In the genomic region with DNA sequence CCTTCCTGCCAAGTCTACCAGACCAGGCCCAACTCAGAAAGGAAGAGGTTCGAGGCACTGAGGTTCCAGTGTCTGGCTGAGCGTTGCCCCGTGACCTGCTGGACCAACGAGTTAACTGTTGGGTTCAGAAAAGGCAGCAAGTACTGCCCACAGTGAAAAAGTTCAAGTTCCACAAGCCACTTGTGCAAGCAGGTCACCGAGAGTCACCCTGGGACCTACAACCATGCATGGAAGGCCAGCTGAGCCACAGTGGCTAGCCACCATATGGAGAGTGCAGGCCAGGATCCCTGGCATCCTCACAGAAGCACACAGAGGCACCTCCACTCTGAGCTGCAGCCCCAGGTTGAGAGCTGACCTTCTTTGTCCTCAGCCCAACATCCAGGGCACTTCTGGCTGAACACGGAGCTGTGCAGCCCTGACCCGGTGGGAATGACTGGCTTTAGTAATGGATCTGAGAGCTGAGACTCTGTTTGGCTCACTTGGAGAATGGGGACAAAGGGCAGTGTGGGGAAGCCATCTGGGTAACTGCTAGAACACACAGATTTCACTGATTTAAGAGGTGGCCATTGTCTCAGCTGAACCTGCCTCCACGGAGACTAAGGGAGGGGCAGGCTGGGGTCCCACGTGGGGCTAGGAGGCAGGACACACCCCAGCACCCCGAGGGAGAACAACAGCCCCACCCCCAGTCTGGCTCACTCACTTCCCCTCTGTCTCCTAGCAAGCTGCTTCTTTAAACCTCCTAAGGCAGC, we compare ENCODE assay signal across 9 mouse cellular contexts. TPM values are rescaled to one million over a fixed set of nuclear protein-coding genes. Genes with fewer than 3 reads are reported as not detected.
DNase-seq lines count a peak whose midpoint lies in the region; ATAC-seq lines count a peak whose summit lies in the region.
"Had no signal": no experiment of that assay in that cellular context is flagged by ENCODE, and none has a peak within 500 bp of the region (broad histone marks: within the 10 kb centered on the region; RNA-seq: fewer than 3 reads in every experiment).

No protein-coding gene starts in this region.

- H3K27me3 ChIP-seq in intestine, embryonic 15.5 days (replicated peaks) = no peaks in the 10 kb centered on the region
- no peaks in the 10 kb centered on the region for H3K27me3 ChIP-seq in midbrain, embryonic 11.5 days (ENCODE audit: control insufficient read depth, insufficient read depth, low read length)

- H3K9me3 ChIP-seq in intestine, embryonic 15.5 days = no peaks in the 10 kb centered on the region
- H3K9me3 ChIP-seq in midbrain, embryonic 11.5 days (ENCODE audit: control insufficient read depth, low read length) = no peaks in the 10 kb centered on the region

- H3K27ac ChIP-seq in intestine, embryonic 15.5 days = no peak overlapping the region
- peak overlapping the region; percentile 53; the same call in 1 of the 2 replicates for H3K27ac ChIP-seq in midbrain, embryonic 11.5 days (ENCODE audit: low read depth, low read length)

- H3K4me2 ChIP-seq in intestine, embryonic 15.5 days (replicated peaks) = no peak overlapping the region
- no peak overlapping the region for H3K4me2 ChIP-seq in midbrain, embryonic 11.5 days

- WGBS in intestine, embryonic 15.5 days = 55% methylated on average over 10 of the region's 10 CpGs
- 45% methylated on average over 10 of the region's 10 CpGs for WGBS in midbrain, embryonic 11.5 days

- H3K9ac ChIP-seq in intestine, embryonic 15.5 days = no peak overlapping the region
- no peak overlapping the region for H3K9ac ChIP-seq in midbrain, embryonic 11.5 days (ENCODE audit: low read length)

- peak; percentile 60 for ATAC-seq in intestine, embryonic 15.5 days
- ATAC-seq in midbrain, embryonic 11.5 days (ENCODE audit: low FRiP score) = no peak

- peak; percentile 23 for DNase-seq in left cerebral cortex, postnatal 4 days
- DNase-seq in left cerebral cortex, postnatal 36 days (ENCODE audit: low spot score in 2 of 2) = no peak
- peak; percentile 29 for DNase-seq in embryo, embryonic 10.5 days (ENCODE audit: low spot score)
- DNase-seq in midbrain, embryonic 11.5 days (ENCODE audit: low spot score, missing footprints) = peak; percentile 74
- DNase-seq in thymus, postnatal 25 days = no peak
- no peak for DNase-seq in thymus, postnatal 14 days
- DNase-seq in Muller cell, postnatal 12 days (ENCODE audit: inconsistent ontology term) = no peak

- H3K4me3 ChIP-seq in intestine, embryonic 15.5 days (replicated peaks) = no peak overlapping the region
- H3K4me3 ChIP-seq in midbrain, embryonic 11.5 days (ENCODE audit: low read depth, low read length) = no peak overlapping the region
- H3K4me3 ChIP-seq: myocyte had no signal

- intact Hi-C loops in left cerebral cortex, postnatal 4 days (cut with DNase I) = no loop called here
- intact Hi-C loops in left cerebral cortex, postnatal 36 days (cut with DNase I) = loop anchor here (5.0 kb wide), 1 partner anchor 41 kb away; no protein-coding TSS in a partner anchor

- no peaks in the 10 kb centered on the region for H3K36me3 ChIP-seq in intestine, embryonic 15.5 days
- H3K36me3 ChIP-seq in midbrain, embryonic 11.5 days (ENCODE audit: control insufficient read depth, insufficient read depth, low read length) = no peaks in the 10 kb centered on the region

- peaks cover 12% of the 10 kb centered on the region for H3K4me1 ChIP-seq in intestine, embryonic 15.5 days (replicated peaks)
- peaks cover 2% of the 10 kb centered on the region; the same call in 1 of the 2 replicates for H3K4me1 ChIP-seq in midbrain, embryonic 11.5 days (ENCODE audit: control insufficient read depth, insufficient read depth, low read length)

RNA-seq across cellular contexts. Expression of a gene that starts 39.8 kb away (rescaled TPM):
- total RNA-seq in left cerebral cortex, postnatal 4 days (2021) = 10 to 100 TPM; 63.9 to 69.7 TPM
- total RNA-seq in left cerebral cortex, postnatal 36 days (2021) = 100 to 1,000 TPM; 172 to 183 TPM
- 6.7 and 7.7 TPM in 2 replicates for polyA plus RNA-seq in intestine, embryonic 15.5 days (2015; fragmentation: Nextera tagmentation; extraction: Ambion mirVana)
- 5.7 and 6.2 TPM in 2 replicates for polyA plus RNA-seq in midbrain, embryonic 11.5 days (2014; fragmentation: Nextera tagmentation; extraction: Ambion mirVana)

Comparison
In these comparisons a context has a peak if more than half of its experiments do, and no peak if none do; other contexts are left out.
1. DNase-seq: peak in left cerebral cortex, postnatal 4 days (single experiment), embryo, embryonic 10.5 days (single experiment) and midbrain, embryonic 11.5 days (single experiment); none in left cerebral cortex, postnatal 36 days (0 of 2), thymus, postnatal 25 days (single experiment), thymus, postnatal 14 days (single experiment) and Muller cell, postnatal 12 days (single experiment).